Mouse (Mus musculus): ENCODE data around the gene Sppl3.

The Sppl3 gene

DNA sequence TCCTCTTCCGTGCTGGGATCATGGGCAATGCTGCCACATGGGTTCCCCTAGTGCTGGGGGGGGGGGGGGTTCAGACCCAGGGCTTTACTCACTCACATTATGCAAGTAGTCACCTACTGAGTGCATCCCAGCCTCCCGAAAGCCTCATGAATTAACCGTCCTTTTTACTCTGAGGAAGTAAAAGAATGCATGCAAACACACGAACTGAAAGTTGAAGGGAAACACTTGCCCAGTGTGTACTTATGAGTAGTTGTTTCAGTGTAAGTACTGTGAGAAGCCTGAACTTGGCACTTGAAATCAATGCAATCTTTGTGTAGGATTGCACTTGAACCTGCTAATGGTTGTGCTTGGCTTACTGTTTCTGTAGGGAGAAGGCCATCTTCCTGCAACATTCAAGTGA lies 4.2 kb downstream of the Sppl3 start:
- Histone ChIP-seq H3K4me1 (replicated peaks; ENCODE audit: low read depth, low read length) (peaks cover 66% of the 10 kb centered on the region), H3K4me3 (replicated peaks; ENCODE audit: low read length) (no peak overlapping the region), H3K9me3 (ENCODE audit: low read length) (no peaks in the 10 kb centered on the region), H3K27me3 (ENCODE audit: insufficient read depth, low read length) (peaks cover 7% of the 10 kb centered on the region; the same call in 1 of the 2 replicates), H3K36me3 (ENCODE audit: insufficient read depth, low read length) (peaks cover 21% of the 10 kb centered on the region)
- TF ChIP-seq POU5F1 (IDR thresholded peaks at IDR 0.05; ENCODE audit: borderline replicate concordance, low read length) (no peak), NANOG (IDR thresholded peaks at IDR 0.05; ENCODE audit: borderline replicate concordance, low read length) (no peak), CTCF (conservative IDR thresholded peaks at IDR 0.05; ENCODE audit: low read length) (no peak)

DNA sequence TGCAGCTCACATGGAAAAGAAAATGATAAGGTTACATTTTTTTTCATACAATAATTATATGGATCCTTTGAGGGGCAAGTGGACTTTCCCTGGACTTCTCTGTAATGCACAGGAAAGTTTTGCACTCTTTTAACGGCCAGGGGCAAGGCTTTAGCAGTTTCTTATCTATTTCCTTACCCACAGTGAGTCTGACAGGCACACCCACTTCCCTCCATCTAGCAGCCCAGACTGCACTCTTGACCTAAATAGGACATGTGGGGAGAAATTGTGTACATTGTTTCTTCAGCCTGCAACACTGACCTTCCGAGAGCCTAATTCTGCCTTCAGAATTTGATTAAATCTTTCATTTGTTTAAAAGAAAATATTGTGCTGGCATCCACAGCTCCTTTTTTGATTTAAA lies 7.3 kb downstream of the Sppl3 start:
- Histone ChIP-seq H3K36me3 (ENCODE audit: insufficient read depth, low read length) (peaks cover 28% of the 10 kb centered on the region), H3K4me1 (replicated peaks; ENCODE audit: low read depth, low read length) (peaks cover 65% of the 10 kb centered on the region), H3K27me3 (ENCODE audit: insufficient read depth, low read length) (no peaks in the 10 kb centered on the region), H3K4me3 (replicated peaks; ENCODE audit: low read length) (no peak overlapping the region), H3K9me3 (ENCODE audit: low read length) (no peaks in the 10 kb centered on the region)
- TF ChIP-seq POU5F1 (IDR thresholded peaks at IDR 0.05; ENCODE audit: borderline replicate concordance, low read length) (no peak), CTCF (conservative IDR thresholded peaks at IDR 0.05; ENCODE audit: low read length) (no peak), NANOG (IDR thresholded peaks at IDR 0.05; ENCODE audit: borderline replicate concordance, low read length) (no peak)

- no peak overlapping the region for H3K4me3 ChIP-seq (replicated peaks; ENCODE audit: low read length)
- no peaks in the 10 kb centered on the region for H3K9me3 ChIP-seq (ENCODE audit: low read length)
- H3K27me3 ChIP-seq (ENCODE audit: insufficient read depth, low read length) = no peaks in the 10 kb centered on the region
- peaks cover 60% of the 10 kb centered on the region for H3K4me1 ChIP-seq (replicated peaks; ENCODE audit: low read depth, low read length)
- peaks cover 23% of the 10 kb centered on the region for H3K36me3 ChIP-seq (ENCODE audit: insufficient read depth, low read length)
- no peak for TF ChIP-seq NANOG (IDR thresholded peaks at IDR 0.05; ENCODE audit: borderline replicate concordance, low read length)
- TF ChIP-seq POU5F1 (IDR thresholded peaks at IDR 0.05; ENCODE audit: borderline replicate concordance, low read length) = no peak
- TF ChIP-seq CTCF (conservative IDR thresholded peaks at IDR 0.05; ENCODE audit: low read length) = no peak
Measured at GRCm38 (mm10) chr5:115018813-115019212, 7.9 kb downstream of the Sppl3 start.

- Histone ChIP-seq H3K9me3 (ENCODE audit: low read length) (no peaks in the 10 kb centered on the region), H3K27me3 (ENCODE audit: insufficient read depth, low read length) (no peaks in the 10 kb centered on the region), H3K4me3 (replicated peaks; ENCODE audit: low read length) (no peak overlapping the region), H3K4me1 (replicated peaks; ENCODE audit: low read depth, low read length) (peaks cover 60% of the 10 kb centered on the region), H3K36me3 (ENCODE audit: insufficient read depth, low read length) (peaks cover 11% of the 10 kb centered on the region; the same call in 1 of the 2 replicates)
- TF ChIP-seq POU5F1 (IDR thresholded peaks at IDR 0.05; ENCODE audit: borderline replicate concordance, low read length) (no peak), CTCF (conservative IDR thresholded peaks at IDR 0.05; ENCODE audit: low read length) (no peak), NANOG (IDR thresholded peaks at IDR 0.05; ENCODE audit: borderline replicate concordance, low read length) (no peak)
Measured at GRCm38 (mm10) chr5:115022021-115022420, 11.1 kb downstream of the Sppl3 start.

- Histone ChIP-seq H3K4me3 (replicated peaks; ENCODE audit: low read length) (no peak overlapping the region), H3K9me3 (ENCODE audit: low read length) (no peaks in the 10 kb centered on the region), H3K27me3 (ENCODE audit: insufficient read depth, low read length) (no peaks in the 10 kb centered on the region), H3K36me3 (ENCODE audit: insufficient read depth, low read length) (peaks cover 31% of the 10 kb centered on the region; the same call in 1 of the 2 replicates), H3K4me1 (replicated peaks; ENCODE audit: low read depth, low read length) (peaks cover 66% of the 10 kb centered on the region)
- TF ChIP-seq CTCF (conservative IDR thresholded peaks at IDR 0.05; ENCODE audit: low read length) = no peak
- no peak for TF ChIP-seq NANOG (IDR thresholded peaks at IDR 0.05; ENCODE audit: borderline replicate concordance, low read length)
Measured at GRCm38 (mm10) chr5:115026170-115026569, 15.2 kb downstream of the Sppl3 start.

- H3K9me3 ChIP-seq (ENCODE audit: low read length) = no peaks in the 10 kb centered on the region
- TF ChIP-seq NANOG (IDR thresholded peaks at IDR 0.05; ENCODE audit: borderline replicate concordance, low read length) (no peak), POU5F1 (IDR thresholded peaks at IDR 0.05; ENCODE audit: borderline replicate concordance, low read length) (no peak), CTCF (conservative IDR thresholded peaks at IDR 0.05; ENCODE audit: low read length) (no peak)
- H3K4me3 ChIP-seq (replicated peaks; ENCODE audit: low read length) = no peak overlapping the region
- peaks cover 66% of the 10 kb centered on the region for H3K4me1 ChIP-seq (replicated peaks; ENCODE audit: low read depth, low read length)
- peaks cover 27% of the 10 kb centered on the region; the same call in 1 of the 2 replicates for H3K36me3 ChIP-seq (ENCODE audit: insufficient read depth, low read length)
- H3K27me3 ChIP-seq (ENCODE audit: insufficient read depth, low read length) = no peaks in the 10 kb centered on the region
Measured at GRCm38 (mm10) chr5:115027109-115027508, 16.2 kb downstream of the Sppl3 start.

DNA sequence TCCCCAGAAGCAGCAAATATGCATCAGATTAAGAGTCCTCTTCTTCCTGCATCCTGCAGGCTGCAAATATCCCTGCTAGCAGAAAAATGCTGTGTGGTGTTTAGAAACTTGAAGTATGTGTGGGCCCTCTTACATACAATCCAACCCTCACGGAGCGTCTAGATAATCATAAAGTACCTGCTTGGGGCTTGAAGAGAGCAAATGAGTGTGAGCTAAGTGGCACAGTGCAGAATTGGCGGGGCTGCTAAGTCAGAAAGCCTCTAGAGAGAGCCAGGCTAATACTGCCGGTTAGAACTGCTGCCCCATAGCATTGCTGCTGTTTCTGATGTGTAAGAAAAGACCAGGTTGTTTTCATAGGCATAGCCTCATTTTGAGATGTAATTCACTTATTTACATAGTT lies 18.0 kb downstream of the Sppl3 start:
- H3K9me3 ChIP-seq (ENCODE audit: low read length) = no peaks in the 10 kb centered on the region
- no peaks in the 10 kb centered on the region for H3K27me3 ChIP-seq (ENCODE audit: insufficient read depth, low read length)
- H3K36me3 ChIP-seq (ENCODE audit: insufficient read depth, low read length) = peaks cover 37% of the 10 kb centered on the region; the same call in 1 of the 2 replicates
- H3K4me1 ChIP-seq (replicated peaks; ENCODE audit: low read depth, low read length) = peaks cover 74% of the 10 kb centered on the region
- no peak overlapping the region for H3K4me3 ChIP-seq (replicated peaks; ENCODE audit: low read length)
- TF ChIP-seq POU5F1 (IDR thresholded peaks at IDR 0.05; ENCODE audit: borderline replicate concordance, low read length) (no peak), NANOG (IDR thresholded peaks at IDR 0.05; ENCODE audit: borderline replicate concordance, low read length) (no peak), CTCF (conservative IDR thresholded peaks at IDR 0.05; ENCODE audit: low read length) (no peak)

DNA sequence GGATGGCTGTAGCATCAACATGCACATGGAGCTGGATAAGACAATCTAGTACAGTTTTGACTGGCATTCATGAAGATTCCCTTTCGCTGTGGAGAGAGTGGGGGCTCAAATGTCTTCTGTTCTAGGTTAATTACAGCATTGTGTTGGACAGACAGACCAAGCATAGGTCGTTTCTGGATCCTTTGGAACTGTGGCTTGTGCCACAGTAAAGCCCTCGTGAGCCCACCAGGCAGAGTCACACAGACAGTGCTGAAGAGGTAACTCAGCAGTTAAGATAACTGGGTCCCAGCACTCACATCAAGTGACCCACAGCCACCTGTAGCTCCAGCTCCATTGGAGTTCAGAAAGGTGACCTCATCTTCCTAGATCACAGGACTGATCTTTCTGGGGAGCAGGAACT lies 18.6 kb downstream of the Sppl3 start:
- Histone ChIP-seq H3K36me3 (ENCODE audit: insufficient read depth, low read length) (peaks cover 37% of the 10 kb centered on the region; the same call in 1 of the 2 replicates), H3K27me3 (ENCODE audit: insufficient read depth, low read length) (no peaks in the 10 kb centered on the region), H3K9me3 (ENCODE audit: low read length) (no peaks in the 10 kb centered on the region), H3K4me1 (replicated peaks; ENCODE audit: low read depth, low read length) (peaks cover 69% of the 10 kb centered on the region), H3K4me3 (replicated peaks; ENCODE audit: low read length) (no peak overlapping the region)
- TF ChIP-seq POU5F1 (IDR thresholded peaks at IDR 0.05; ENCODE audit: borderline replicate concordance, low read length) (no peak), CTCF (conservative IDR thresholded peaks at IDR 0.05; ENCODE audit: low read length) (no peak), NANOG (IDR thresholded peaks at IDR 0.05; ENCODE audit: borderline replicate concordance, low read length) (no peak)

- Histone ChIP-seq H3K4me1 (replicated peaks; ENCODE audit: low read depth, low read length) (peaks cover 66% of the 10 kb centered on the region), H3K27me3 (ENCODE audit: insufficient read depth, low read length) (no peaks in the 10 kb centered on the region), H3K36me3 (ENCODE audit: insufficient read depth, low read length) (peaks cover 37% of the 10 kb centered on the region; the same call in 1 of the 2 replicates), H3K9me3 (ENCODE audit: low read length) (no peaks in the 10 kb centered on the region), H3K4me3 (replicated peaks; ENCODE audit: low read length) (no peak overlapping the region)
- TF ChIP-seq NANOG (IDR thresholded peaks at IDR 0.05; ENCODE audit: borderline replicate concordance, low read length) (no peak), CTCF (conservative IDR thresholded peaks at IDR 0.05; ENCODE audit: low read length) (no peak), POU5F1 (IDR thresholded peaks at IDR 0.05; ENCODE audit: borderline replicate concordance, low read length) (no peak)
Measured at GRCm38 (mm10) chr5:115031576-115031975, 20.6 kb downstream of the Sppl3 start.
